Mouse (Mus musculus) C2C12 (cell line): ENCODE measurements at regions not wholly inside any gene's neighbourhood (a gene's known extent, or its start where the extent isn't known, plus 50 kb on each side); places are given as distances from the start of the nearest gene placed in this dataset.

Experiments used
- CEBPB ChIP-seq: IDR thresholded peaks from one replicate; pipeline ENCODE4 v1.6.1; 2011; ENCODE audit warnings: low read depth, mild to moderate bottlenecking, control low read depth, moderate library complexity
- CTCF ChIP-seq: IDR thresholded peaks from one replicate; pipeline ENCODE4 v1.5.1; 2011; ENCODE audit not compliant: control insufficient read depth, insufficient read depth, insufficient read length
- FOSL1 ChIP-seq: IDR thresholded peaks from one replicate; pipeline ENCODE4 v1.8.0; 2011; ENCODE audit warnings: mild to moderate bottlenecking, low read length; ENCODE audit not compliant: poor library complexity, insufficient read depth, severe bottlenecking
- MAX ChIP-seq: IDR thresholded peaks from one replicate; pipeline ENCODE4 v1.6.1; 2011; ENCODE audit warnings: mild to moderate bottlenecking, control low read depth
- MYOD1 ChIP-seq: IDR thresholded peaks from one replicate; pipeline ENCODE4 v1.6.1; 2011; ENCODE audit warnings: low read depth; ENCODE audit not compliant: control insufficient read depth, insufficient read length
- MYOG ChIP-seq: IDR thresholded peaks from one replicate; pipeline ENCODE4 v1.6.1; 2011; ENCODE audit not compliant: control insufficient read depth, insufficient read length; ENCODE audit errors: extremely low read depth
- USF1 ChIP-seq: IDR thresholded peaks from one replicate; pipeline ENCODE4 v1.6.1; 2011; ENCODE audit warnings: low read depth, mild to moderate bottlenecking, control low read depth, moderate library complexity

GRCm38 (mm10) chr4:22133547-22134495, 202.7 kb downstream of the Faxc start:
- TF ChIP-seq CTCF (no peak), MYOD1 (no peak), FOSL1 (no peak), MAX (no peak), CEBPB (no peak), USF1 (no peak), MYOG (no peak)
